Mouse (Mus musculus) embryonic facial prominence, embryonic 10.5 days (tissue): ENCODE results near the gene Pcx. TPM values are rescaled to one million over a fixed set of nuclear protein-coding genes. Genes with fewer than 3 reads are reported as not detected.
A peak's percentile ranks its signal among the peaks of the same experiment; 100 is the strongest.

Experiments
- DNase-seq: peaks from one replicate; pipeline ENCODE4 v3.0.0-alpha.2; 2017; ENCODE audit warnings: low spot score
- H3K27ac ChIP-seq: fragments of 300-500 bp; sonication (generic); replicated peaks from 2 replicates; pipeline ENCODE4 v1.5.1; 2016; ENCODE audit warnings: mild to moderate bottlenecking
- H3K27me3 ChIP-seq: fragments of 300-500 bp; sonication (generic); replicated peaks from 2 replicates; pipeline ENCODE4 v1.6.1; 2016; ENCODE audit warnings: low read depth, mild to moderate bottlenecking; ENCODE audit not compliant: poor library complexity, severe bottlenecking
- H3K36me3 ChIP-seq: fragments of 300-500 bp; sonication (generic); replicated peaks from 2 replicates; pipeline ENCODE4 v1.6.1; 2016; ENCODE audit warnings: mild to moderate bottlenecking, moderate library complexity
- H3K4me1 ChIP-seq: fragments of 300-500 bp; sonication (generic); 2 replicates; pipeline ENCODE4 v1.6.1; 2016
- H3K4me3 ChIP-seq: fragments of 300-500 bp; sonication (generic); 2 replicates; pipeline ENCODE4 v1.5.1; 2016; ENCODE audit warnings: mild to moderate bottlenecking, moderate library complexity
- H3K9me3 ChIP-seq: fragments of 300-500 bp; sonication (generic); 2 replicates; pipeline ENCODE4 v1.6.1; 2016; ENCODE audit warnings: mild to moderate bottlenecking
- WGBS: fragments of 180-500 bp; shearing (Covaris S2); methylation state at CpG from one replicate; pipeline ENCODE4 v1.1.7; 2016; 5-methylcytosine and 5-hydroxymethylcytosine counted together
- polyA plus RNA-seq: library from polyadenylated mRNA; unstranded; fragments of >200 nt; fragmentation: Nextera tagmentation; extraction: Ambion mirVana; gene quantifications from 2 replicates; pipeline ENCODE4 v1.2.1, GENCODE M21; 2016

Pcx gene
- polyA plus RNA-seq: 24.1 and 26.8 TPM in 2 replicates

- H3K9me3 ChIP-seq: no peaks in the 10 kb centered on the region
- peak within 1 kb of the TSS; percentile 86 for H3K4me3 ChIP-seq
- peak; percentile 99 for DNase-seq
- under 1% methylated on average over 82 of the region's 82 CpGs for WGBS
- peaks cover 27% of the 10 kb centered on the region for H3K4me1 ChIP-seq
- H3K27ac ChIP-seq: peak within 1 kb of the TSS; percentile 65
- H3K36me3 ChIP-seq: no peaks in the 10 kb centered on the region
- H3K27me3 ChIP-seq: peaks cover 7% of the 10 kb centered on the region
Observed at GRCm38 (mm10) chr19:4509986-4510963, at the start of gene Pcx. Pcx (plus strand) TSS chr19:4510472.

- H3K4me3 ChIP-seq: no peak overlapping the region
- WGBS: 89% methylated on average over 8 of the region's 8 CpGs
- H3K9me3 ChIP-seq: no peaks in the 10 kb centered on the region
- H3K27ac ChIP-seq: no peak overlapping the region
- peaks cover 9% of the 10 kb centered on the region; the same call in 1 of the 2 replicates for H3K4me1 ChIP-seq
- no peak for DNase-seq
- H3K36me3 ChIP-seq: no peaks in the 10 kb centered on the region
- no peaks in the 10 kb centered on the region for H3K27me3 ChIP-seq
Observed at GRCm38 (mm10) chr19:4461981-4462380, 48.3 kb upstream of the Pcx start.

- Histone ChIP-seq H3K27me3 (no peaks in the 10 kb centered on the region), H3K9me3 (no peaks in the 10 kb centered on the region), H3K36me3 (no peaks in the 10 kb centered on the region), H3K27ac (no peak overlapping the region), H3K4me1 (peaks cover 14% of the 10 kb centered on the region; the same call in 1 of the 2 replicates), H3K4me3 (no peak overlapping the region)
- 88% methylated on average over 4 of the region's 4 CpGs for WGBS
- no peak for DNase-seq
Observed at GRCm38 (mm10) chr19:4464666-4465065, 45.6 kb upstream of the Pcx start.

GRCm38 (mm10) chr19:4468363-4468762 lies 41.9 kb upstream of the Pcx start:
- Histone ChIP-seq H3K4me3 (no peak overlapping the region), H3K36me3 (no peaks in the 10 kb centered on the region), H3K27me3 (no peaks in the 10 kb centered on the region), H3K4me1 (peaks cover 14% of the 10 kb centered on the region; the same call in 1 of the 2 replicates), H3K27ac (no peak overlapping the region), H3K9me3 (no peaks in the 10 kb centered on the region)
- 37% methylated on average over 5 of the region's 5 CpGs for WGBS
- peak; percentile 37 for DNase-seq

- no peak overlapping the region for H3K4me3 ChIP-seq
- 91% methylated on average over 5 of the region's 5 CpGs for WGBS
Observed at GRCm38 (mm10) chr19:4473549-4473948, 36.7 kb upstream of the Pcx start.

GRCm38 (mm10) chr19:4474739-4475138 lies 35.5 kb upstream of the Pcx start:
- WGBS: 49% methylated on average over 3 of the region's 3 CpGs
- peaks cover 53% of the 10 kb centered on the region for H3K27me3 ChIP-seq
- H3K36me3 ChIP-seq: no peaks in the 10 kb centered on the region
- H3K27ac ChIP-seq: no peak overlapping the region
- no peaks in the 10 kb centered on the region for H3K9me3 ChIP-seq
- no peak overlapping the region for H3K4me3 ChIP-seq
- H3K4me1 ChIP-seq: peaks cover 15% of the 10 kb centered on the region
- no peak for DNase-seq

More at GRCm38 (mm10) chr19:4473549-4473948, 36.7 kb upstream of the Pcx start:
- no peaks in the 10 kb centered on the region for H3K36me3 ChIP-seq
- no peak overlapping the region for H3K27ac ChIP-seq
- H3K27me3 ChIP-seq: peaks cover 46% of the 10 kb centered on the region
- no peaks in the 10 kb centered on the region for H3K9me3 ChIP-seq
- H3K4me1 ChIP-seq: peaks cover 20% of the 10 kb centered on the region
- DNase-seq: no peak

GRCm38 (mm10) chr19:4475224-4475925 lies 34.9 kb upstream of the Pcx start:
- no peaks in the 10 kb centered on the region for H3K9me3 ChIP-seq
- peaks cover 15% of the 10 kb centered on the region for H3K4me1 ChIP-seq
- H3K4me3 ChIP-seq: no peak overlapping the region
- no peak for DNase-seq
- no peaks in the 10 kb centered on the region for H3K36me3 ChIP-seq
- 81% methylated on average over 11 of the region's 11 CpGs for WGBS
- H3K27ac ChIP-seq: no peak overlapping the region
- peaks cover 54% of the 10 kb centered on the region for H3K27me3 ChIP-seq

- Histone ChIP-seq H3K27ac (peak overlapping the region; percentile 81), H3K27me3 (peaks cover 54% of the 10 kb centered on the region), H3K36me3 (no peaks in the 10 kb centered on the region), H3K4me1 (peaks cover 15% of the 10 kb centered on the region), H3K4me3 (peak overlapping the region; percentile 75), H3K9me3 (no peaks in the 10 kb centered on the region)
- under 1% methylated on average over 70 of the region's 70 CpGs for WGBS
- DNase-seq: peak; percentile 77
Observed at GRCm38 (mm10) chr19:4476601-4477257, 33.5 kb upstream of the Pcx start.

GRCm38 (mm10) chr19:4477345-4478189 lies 32.7 kb upstream of the Pcx start, which contains the start of gene Syt12:
Syt12 (minus strand) TSS chr19:4477447.
- Histone ChIP-seq H3K36me3 (no peaks in the 10 kb centered on the region), H3K27me3 (peaks cover 54% of the 10 kb centered on the region), H3K9me3 (no peaks in the 10 kb centered on the region), H3K4me3 (peak within 1 kb of the TSS; percentile 75), H3K4me1 (peaks cover 15% of the 10 kb centered on the region), H3K27ac (peak within 1 kb of the TSS; percentile 81)
- DNase-seq: peak; percentile 22
- WGBS: 39% methylated on average over 21 of the region's 21 CpGs

- Histone ChIP-seq H3K4me1 (peaks cover 15% of the 10 kb centered on the region), H3K36me3 (no peaks in the 10 kb centered on the region), H3K4me3 (no peak overlapping the region), H3K27me3 (peaks cover 54% of the 10 kb centered on the region), H3K27ac (no peak overlapping the region), H3K9me3 (no peaks in the 10 kb centered on the region)
- 38% methylated on average over 1 of the region's 1 CpGs for whole genome bisulfite sequencing
- DNase-seq: no peak
Observed at GRCm38 (mm10) chr19:4478190-4478516, 32.1 kb upstream of the Pcx start.

GRCm38 (mm10) chr19:4480041-4480440 lies 30.2 kb upstream of the Pcx start:
- peaks cover 39% of the 10 kb centered on the region for H3K27me3 ChIP-seq
- H3K4me3 ChIP-seq: no peak overlapping the region
- 89% methylated on average over 2 of the region's 2 CpGs for WGBS
- no peak overlapping the region for H3K27ac ChIP-seq
- H3K36me3 ChIP-seq: no peaks in the 10 kb centered on the region
- H3K9me3 ChIP-seq: no peaks in the 10 kb centered on the region
- DNase-seq: no peak
- H3K4me1 ChIP-seq: peaks cover 23% of the 10 kb centered on the region
